Mouse (Mus musculus) midbrain, embryonic 11.5 days (tissue): ENCODE data around the gene Tmem186. TPM values are rescaled to one million over a fixed set of nuclear protein-coding genes. Genes with fewer than 3 reads are reported as not detected.
A peak's percentile ranks its signal among the peaks of the same experiment; 100 is the strongest.

Experiments
- ATAC-seq: fragments of 200-750 bp; cut with Nextera tagmentation; 2 replicates; pipeline ENCODE4 v1.8.0; 2017; ENCODE audit warnings: moderate TSS enrichment, moderate library complexity; ENCODE audit not compliant: low FRiP score
- DNase-seq: peaks from one replicate; pipeline ENCODE4 v3.0.0; 2015; ENCODE audit warnings: low spot score; ENCODE audit errors: missing footprints
- H3K27ac ChIP-seq: fragments of 300-500 bp; sonication (generic); 2 replicates; pipeline ENCODE4 v1.5.1; 2014; ENCODE audit warnings: low read depth, low read length
- H3K27me3 ChIP-seq: fragments of 300-500 bp; sonication (generic); 2 replicates; pipeline ENCODE4 v1.6.1; 2014; ENCODE audit warnings: mild to moderate bottlenecking, low read length, moderate library complexity, mixed read lengths; ENCODE audit not compliant: control insufficient read depth, insufficient read depth
- H3K36me3 ChIP-seq: fragments of 300-500 bp; sonication (generic); 2 replicates; pipeline ENCODE4 v1.6.1; 2014; ENCODE audit warnings: mild to moderate bottlenecking, low read length, moderate library complexity, mixed read lengths; ENCODE audit not compliant: control insufficient read depth, insufficient read depth
- H3K4me1 ChIP-seq: fragments of 300-500 bp; sonication (generic); 2 replicates; pipeline ENCODE4 v1.6.1; 2014; ENCODE audit warnings: low read length; ENCODE audit not compliant: control insufficient read depth, insufficient read depth
- H3K4me2 ChIP-seq: fragments of 300-500 bp; sonication (generic); 2 replicates; pipeline ENCODE4 v1.6.1; 2014; ENCODE audit warnings: mild to moderate bottlenecking, moderate library complexity
- H3K4me3 ChIP-seq: fragments of 300-500 bp; sonication (generic); 2 replicates; pipeline ENCODE4 v1.5.1; 2014; ENCODE audit warnings: low read depth, low read length
- H3K9ac ChIP-seq: fragments of 300-500 bp; sonication (generic); 2 replicates; pipeline ENCODE4 v1.6.1; 2014; ENCODE audit warnings: low read length
- H3K9me3 ChIP-seq: fragments of 300-500 bp; sonication (generic); 2 replicates; pipeline ENCODE4 v1.6.1; 2016; ENCODE audit warnings: low read length; ENCODE audit not compliant: control insufficient read depth
- WGBS: fragments of 180-500 bp; shearing (Covaris S2); extraction: QIAGEN DNeasy Blood & Tissue Kit; methylation state at CpG from one replicate; pipeline ENCODE4 v1.1.7; 2014; 5-methylcytosine and 5-hydroxymethylcytosine counted together
- polyA plus RNA-seq: library from polyadenylated mRNA; unstranded; fragments of >200 nt; fragmentation: Nextera tagmentation; extraction: Ambion mirVana; gene quantifications from 2 replicates; pipeline ENCODE4 v1.2.1, GENCODE M21; 2014

Tmem186 gene
- polyA plus RNA-seq, 1 experiment from 2014 or later: 23.1 TPM

- no peak overlapping the region for H3K9ac ChIP-seq
- H3K27ac ChIP-seq: no peak overlapping the region
- H3K4me3 ChIP-seq: no peak overlapping the region
- DNase-seq (no peak), ATAC-seq (no peak)
- H3K36me3 ChIP-seq: peaks cover 6% of the 10 kb centered on the region
- H3K27me3 ChIP-seq: no peaks in the 10 kb centered on the region
- 91% methylated on average over 11 of the region's 11 CpGs for WGBS
- no peaks in the 10 kb centered on the region for H3K9me3 ChIP-seq
- no peak overlapping the region for H3K4me2 ChIP-seq
- peaks cover 12% of the 10 kb centered on the region for H3K4me1 ChIP-seq
Observed at GRCm38 (mm10) chr16:8639466-8640191, 2.1 kb upstream of the Tmem186 start.

DNA sequence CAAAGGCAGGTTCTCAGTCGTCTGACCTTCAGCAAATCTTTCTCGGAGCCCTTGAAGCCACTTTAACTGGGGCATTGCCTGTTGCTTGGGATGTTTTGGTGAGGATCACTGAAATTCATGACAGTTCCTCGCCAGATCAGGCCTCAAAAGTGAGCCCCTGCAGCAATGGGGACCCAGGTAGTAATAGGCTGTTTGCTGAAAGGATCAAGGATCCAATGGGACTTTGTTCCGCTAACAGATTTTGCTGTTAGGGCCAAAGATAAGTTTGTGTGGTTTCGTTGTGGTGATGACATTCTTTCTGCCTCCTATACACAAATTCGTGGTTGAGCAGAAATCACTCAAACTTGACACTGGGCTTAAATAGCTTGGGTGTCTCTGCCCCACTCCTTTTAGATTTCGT, 619 bp upstream of the Tmem186 start:
- WGBS: 52% methylated on average over 7 of the region's 7 CpGs
- H3K27ac ChIP-seq: no peak overlapping the region; the same call in 1 of the 2 replicates

GRCm38 (mm10) chr16:8636867-8637216, 670 bp downstream of the Tmem186 start:
- Histone ChIP-seq H3K36me3 (no peaks in the 10 kb centered on the region), H3K27ac (peak overlapping the region; percentile 74), H3K4me2 (peak overlapping the region; percentile 87), H3K9me3 (no peaks in the 10 kb centered on the region), H3K27me3 (no peaks in the 10 kb centered on the region), H3K9ac (peak overlapping the region; percentile 92), H3K4me1 (peaks cover 12% of the 10 kb centered on the region), H3K4me3 (peak overlapping the region; percentile 60)
- ATAC-seq (peak; percentile 18; the same call in 1 of the 2 replicates), DNase-seq (peak; percentile 96)
- WGBS: 1% methylated on average over 13 of the region's 13 CpGs

More for the DNA sequence above, 619 bp upstream of the Tmem186 start:
- Histone ChIP-seq H3K4me1 (peaks cover 12% of the 10 kb centered on the region), H3K9ac (peak overlapping the region; percentile 92), H3K9me3 (no peaks in the 10 kb centered on the region), H3K4me3 (peak overlapping the region; percentile 60), H3K4me2 (peak overlapping the region; percentile 87), H3K36me3 (peaks cover 5% of the 10 kb centered on the region), H3K27me3 (no peaks in the 10 kb centered on the region)
- DNase-seq (no peak), ATAC-seq (no peak)

DNA sequence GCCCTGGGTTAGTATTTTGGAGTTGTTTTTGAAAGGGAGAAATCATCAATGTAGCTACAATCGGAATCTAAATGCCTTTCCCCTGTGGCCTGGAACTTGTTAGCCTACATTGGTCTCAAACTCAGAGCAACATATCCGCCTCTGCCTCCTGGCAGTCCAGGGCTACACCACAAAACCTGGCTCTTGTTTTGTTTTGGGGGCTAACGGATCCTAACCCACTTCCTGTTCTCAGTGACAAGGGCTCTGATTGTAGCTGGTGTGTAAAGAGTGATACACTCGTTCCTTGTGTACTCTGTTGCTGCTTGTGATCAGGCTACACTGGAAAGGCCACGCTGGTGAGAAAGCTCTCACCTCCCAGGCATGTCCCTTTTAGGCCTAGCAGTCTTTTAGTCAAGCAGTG, 6.1 kb downstream of the Tmem186 start:
- no peak overlapping the region for H3K4me3 ChIP-seq
- 89% methylated on average over 5 of the region's 5 CpGs for WGBS
- ATAC-seq (no peak), DNase-seq (no peak)
- no peak overlapping the region for H3K4me2 ChIP-seq
- peaks cover 8% of the 10 kb centered on the region for H3K4me1 ChIP-seq
- no peaks in the 10 kb centered on the region for H3K27me3 ChIP-seq
- H3K27ac ChIP-seq: no peak overlapping the region
- H3K9me3 ChIP-seq: no peaks in the 10 kb centered on the region
- no peak overlapping the region for H3K9ac ChIP-seq
- no peaks in the 10 kb centered on the region for H3K36me3 ChIP-seq

GRCm38 (mm10) chr16:8630419-8630818, 7.1 kb downstream of the Tmem186 start:
- H3K9ac ChIP-seq: no peak overlapping the region
- WGBS: 89% methylated on average over 2 of the region's 2 CpGs
- H3K27me3 ChIP-seq: no peaks in the 10 kb centered on the region
- no peak overlapping the region for H3K4me2 ChIP-seq
- H3K9me3 ChIP-seq: no peaks in the 10 kb centered on the region
- H3K4me1 ChIP-seq: no peaks in the 10 kb centered on the region
- no peak for ATAC-seq
- H3K27ac ChIP-seq: no peak overlapping the region
- no peak for DNase-seq
- no peaks in the 10 kb centered on the region for H3K36me3 ChIP-seq
- no peak overlapping the region for H3K4me3 ChIP-seq

DNA sequence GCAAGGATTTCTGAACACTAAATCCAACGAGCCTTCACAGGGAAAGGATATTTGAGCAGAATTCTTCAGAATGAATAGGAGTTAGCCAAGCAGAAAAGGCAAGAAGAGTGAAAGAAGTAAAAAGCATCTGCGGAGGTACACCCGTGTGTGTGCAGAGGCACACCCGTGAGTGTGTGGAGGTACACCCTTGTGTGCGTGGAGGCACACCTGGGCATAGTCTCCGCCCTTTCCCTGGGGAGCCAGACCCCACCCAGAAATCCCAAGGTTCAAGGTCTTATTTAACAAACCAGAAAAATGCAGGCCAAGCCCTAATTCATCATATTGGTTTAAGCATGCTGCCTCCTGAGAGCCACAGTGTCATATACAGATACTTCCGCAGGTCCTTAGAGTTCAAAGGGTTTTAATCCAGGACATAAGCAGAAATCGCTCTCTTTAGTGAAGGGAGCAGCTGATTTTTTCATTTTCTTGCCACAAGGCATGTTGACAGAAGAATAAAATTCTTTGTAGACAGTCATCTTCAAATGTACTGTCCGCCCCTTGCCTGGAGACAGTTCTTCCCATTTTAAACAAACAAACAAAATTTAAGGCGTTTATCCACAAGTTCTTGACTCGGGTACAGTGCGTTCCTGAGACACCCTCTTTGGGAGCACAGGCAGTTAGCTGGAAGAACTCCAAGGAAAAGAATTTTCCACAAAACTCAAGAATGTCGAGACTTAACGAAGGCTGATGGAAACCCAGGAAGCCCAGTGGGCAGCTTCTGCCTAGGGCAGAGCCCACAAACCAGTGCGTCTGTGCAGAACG, 17.0 kb downstream of the Tmem186 start:
- H3K27me3 ChIP-seq: no peaks in the 10 kb centered on the region
- no peaks in the 10 kb centered on the region for H3K9me3 ChIP-seq

GRCm38 (mm10) chr16:8619659-8620314, 17.7 kb downstream of the Tmem186 start:
- ATAC-seq (0 out of 2 replicates have a peak, but pooled peaks have one; percentile 22), DNase-seq (no peak)
- WGBS: 36% methylated on average over 10 of the region's 10 CpGs
- Histone ChIP-seq H3K9me3 (no peaks in the 10 kb centered on the region), H3K4me1 (peaks cover 12% of the 10 kb centered on the region), H3K4me3 (no peak overlapping the region), H3K27me3 (no peaks in the 10 kb centered on the region), H3K36me3 (no peaks in the 10 kb centered on the region), H3K4me2 (no peak overlapping the region), H3K9ac (no peak overlapping the region), H3K27ac (no peak overlapping the region)

More for the DNA sequence above, 17.0 kb downstream of the Tmem186 start:
- DNase-seq: no peak
- no peaks in the 10 kb centered on the region for H3K36me3 ChIP-seq
- no peak overlapping the region for H3K9ac ChIP-seq
- 80% methylated on average over 16 of the region's 16 CpGs for WGBS
- ATAC-seq: no peak
- H3K4me1 ChIP-seq: peaks cover 12% of the 10 kb centered on the region
- no peak overlapping the region for H3K4me2 ChIP-seq
- H3K4me3 ChIP-seq: no peak overlapping the region
- H3K27ac ChIP-seq: no peak overlapping the region

- Histone ChIP-seq H3K36me3 (no peaks in the 10 kb centered on the region), H3K9me3 (no peaks in the 10 kb centered on the region), H3K27ac (no peak overlapping the region), H3K4me3 (no peak overlapping the region), H3K4me2 (no peak overlapping the region), H3K4me1 (no peaks in the 10 kb centered on the region), H3K27me3 (no peaks in the 10 kb centered on the region), H3K9ac (no peak overlapping the region)
- ATAC-seq (no peak), DNase-seq (no peak)
- WGBS: 81% methylated on average over 3 of the region's 3 CpGs
Observed at GRCm38 (mm10) chr16:8613447-8613846, 24.1 kb downstream of the Tmem186 start.

- Histone ChIP-seq H3K36me3 (no peaks in the 10 kb centered on the region), H3K27ac (no peak overlapping the region), H3K4me1 (no peaks in the 10 kb centered on the region), H3K4me2 (no peak overlapping the region), H3K9ac (no peak overlapping the region), H3K9me3 (no peaks in the 10 kb centered on the region), H3K4me3 (no peak overlapping the region), H3K27me3 (no peaks in the 10 kb centered on the region)
- 74% methylated on average over 4 of the region's 4 CpGs for WGBS
- DNase-seq (no peak), ATAC-seq (no peak)
Observed at GRCm38 (mm10) chr16:8613039-8613438, 24.5 kb downstream of the Tmem186 start.
